Mouse (Mus musculus) cerebellum, adult 11 months (tissue): ENCODE data around the gene Shcbp1l.

Experiments used
- DNase-seq: peaks from one replicate; pipeline ENCODE4 v3.0.0; 2022

The Shcbp1l gene

GRCm38 (mm10) chr1:153489132-153489531 lies 64.2 kb downstream of the Shcbp1l start:
- no peak for DNase-seq

GRCm38 (mm10) chr1:153489540-153489939 lies 64.6 kb downstream of the Shcbp1l start:
- no peak for DNase-seq

GRCm38 (mm10) chr1:153489963-153490362 lies 65.0 kb downstream of the Shcbp1l start:
- no peak for DNase-seq

- DNase-seq = no peak
Observed at GRCm38 (mm10) chr1:153491345-153491744, 66.4 kb downstream of the Shcbp1l start.

GRCm38 (mm10) chr1:153491822-153492221 lies 66.9 kb downstream of the Shcbp1l start:
- no peak for DNase-seq

- DNase-seq = no peak
Observed at GRCm38 (mm10) chr1:153493338-153493737, 68.4 kb downstream of the Shcbp1l start.

- DNase-seq = no peak
Observed at GRCm38 (mm10) chr1:153493931-153494330, 69.0 kb downstream of the Shcbp1l start.

- no peak for DNase-seq
Observed at GRCm38 (mm10) chr1:153496030-153496429, 71.1 kb downstream of the Shcbp1l start.

- no peak for DNase-seq
Observed at GRCm38 (mm10) chr1:153500030-153500429, 75.1 kb downstream of the Shcbp1l start.

GRCm38 (mm10) chr1:153501644-153502321 lies 76.8 kb downstream of the Shcbp1l start:
- DNase-seq = no peak
